14 mouse cellular contexts compared by ENCODE assay signal in the genomic region with DNA sequence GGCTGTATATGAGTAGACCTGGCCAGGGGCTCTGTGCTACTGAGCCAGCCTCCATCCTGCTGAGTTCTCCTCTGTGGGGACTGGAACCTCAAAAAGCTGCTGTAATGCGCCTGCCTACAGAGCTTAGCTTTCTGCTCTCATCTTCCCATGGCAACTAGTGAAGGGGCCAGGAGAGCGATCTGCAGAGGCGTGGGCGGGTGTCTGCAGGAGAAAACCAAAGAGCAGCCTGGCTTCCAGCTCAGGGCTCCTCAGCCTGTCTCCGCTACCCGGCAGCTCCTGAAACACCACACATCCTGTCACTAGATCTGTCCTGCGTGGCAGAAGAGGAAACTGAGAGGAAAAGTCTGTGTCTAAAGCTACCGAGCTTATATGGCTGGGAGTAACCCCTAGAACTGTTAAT.
DNase-seq lines count a peak whose midpoint lies in the region; ATAC-seq lines count a peak whose summit lies in the region.
"Had no signal": no experiment of that assay in that cellular context is flagged by ENCODE, and none has a peak within 500 bp of the region (broad histone marks: within the 10 kb centered on the region; RNA-seq: fewer than 3 reads in every experiment).

No protein-coding gene starts in this region.

- no peaks in the 10 kb centered on the region for H3K9me3 ChIP-seq in intestine, embryonic 15.5 days

- H3K4me2 ChIP-seq in intestine, embryonic 15.5 days (replicated peaks), result no peak overlapping the region

- DNase-seq in adrenal gland, postnatal 14 days, result peak; percentile 18
- no peak for DNase-seq in adrenal gland, adult 18-20 months (ENCODE audit: low spot score in 2 of 2)
- DNase-seq in cerebellum, adult 9-11 months, result peak; percentile 50
- DNase-seq in layer of hippocampus, adult 8-10 months (ENCODE audit: low spot score in 2 of 2), result peak; percentile 73 to 84
- DNase-seq in left cerebral cortex, postnatal 36 days (ENCODE audit: low spot score in 2 of 2), result peak; percentile 79 to 83
- no peak for DNase-seq in gastrocnemius, adult 18-20 months (ENCODE audit: low spot score)
- DNase-seq in ovary, postnatal 36 days (ENCODE audit: low spot score), result no peak
- DNase-seq: kidney, adult 9 months; liver; lung, postnatal 10 days; retina, postnatal 1 day; thymus, adult 18-20 months had no signal

- no peak for ATAC-seq in intestine, embryonic 15.5 days
- ATAC-seq: activated CD4-positive, CD25-positive, alpha-beta regulatory T cell, adult 4 months had no signal

- no peaks in the 10 kb centered on the region for H3K27me3 ChIP-seq in intestine, embryonic 15.5 days (replicated peaks)

- H3K27ac ChIP-seq in intestine, embryonic 15.5 days, result no peak overlapping the region

- H3K36me3 ChIP-seq in intestine, embryonic 15.5 days, result no peaks in the 10 kb centered on the region

- intact Hi-C loops in left cerebral cortex, postnatal 36 days (cut with DNase I), result loop anchor here (5.0 kb wide), 4 partner anchors 144 to 384 kb away; partner anchors contain the start of gene Myt1l

- H3K9ac ChIP-seq in intestine, embryonic 15.5 days, result no peak overlapping the region

- no peaks in the 10 kb centered on the region for H3K4me1 ChIP-seq in intestine, embryonic 15.5 days (replicated peaks)

- WGBS in intestine, embryonic 15.5 days, result 61% methylated on average over 8 of the region's 8 CpGs

- no peak overlapping the region for H3K4me3 ChIP-seq in intestine, embryonic 15.5 days (replicated peaks)

Comparison
In these comparisons a context has a peak if more than half of its experiments do, and no peak if none do; other contexts are left out.
1. DNase-seq: peak in adrenal gland, postnatal 14 days (single experiment), cerebellum, adult 9-11 months (single experiment), layer of hippocampus, adult 8-10 months (2 of 2) and left cerebral cortex, postnatal 36 days (2 of 2); none in adrenal gland, adult 18-20 months (0 of 2), gastrocnemius, adult 18-20 months (single experiment) and ovary, postnatal 36 days (single experiment).